Mouse (Mus musculus): Measurements from ENCODE around the gene Cers2.
"Not testable (repeated sequence)": the region's sequence is repeated elsewhere in the genome, so short reads cannot be mapped to it uniquely, and the experiment has no call there.

GRCm38 (mm10) chr3:95356701-95357449 is 42.3 kb downstream of the Cers2 start, which contains the start of gene Setdb1:
- TF ChIP-seq EP300 (IDR thresholded peaks at IDR 0.05; ENCODE audit: low read depth), result peak; percentile 45; the same call in 1 of the 2 replicates
- TF ChIP-seq CTCF (IDR thresholded peaks at IDR 0.05; ENCODE audit: low read depth), result not testable (repeated sequence)
